In genomic region chr12:80760396-80760801, GRCm38 (mm10) we compare ENCODE assay signal across 7 mouse cellular contexts. TPM values are rescaled to one million over a fixed set of nuclear protein-coding genes. Genes with fewer than 3 reads are reported as not detected.
DNase-seq lines count a peak whose midpoint lies in the region; ATAC-seq and TF ChIP-seq lines count a peak whose summit lies in the region.

Gene Ccdc177 (minus strand): TSS chr12:80760687.

- WGBS in embryonic facial prominence, embryonic 10.5 days, result under 1% methylated on average over 24 of the region's 24 CpGs
- WGBS in intestine, postnatal 0 days, result under 1% methylated on average over 24 of the region's 24 CpGs

- no peak for ATAC-seq in intestine, postnatal 0 days

- H3K9ac ChIP-seq in intestine, postnatal 0 days (ENCODE audit: low read depth, low read length), result no peak within 1 kb of the TSS

- H3K27me3 ChIP-seq in embryonic facial prominence, embryonic 10.5 days (replicated peaks; ENCODE audit: low read depth, poor library complexity, severe bottlenecking), result peaks cover 59% of the 10 kb centered on the region
- peaks cover 54% of the 10 kb centered on the region for H3K27me3 ChIP-seq in intestine, postnatal 0 days (replicated peaks; ENCODE audit: control insufficient read depth, insufficient read depth, low read length)

- DNase-seq in adrenal gland, postnatal 36 days, result peak; percentile 78 to 82
- DNase-seq in embryonic facial prominence, embryonic 10.5 days (ENCODE audit: low spot score), result peak; percentile 86
- DNase-seq in heart, adult 11 months, result peak; percentile 90
- peak; percentile 86 to 95 for DNase-seq in left cerebral cortex, postnatal 25 days (ENCODE audit: low spot score in 2 of 2)
- DNase-seq in mesoderm, embryonic 11.5 days (ENCODE audit: low read depth, low spot score), result peak; percentile 90
- DNase-seq in spleen, adult 12 weeks (ENCODE audit: low spot score), result peak; percentile 54

- H3K4me1 ChIP-seq in embryonic facial prominence, embryonic 10.5 days, result peaks cover 32% of the 10 kb centered on the region
- peaks cover 6% of the 10 kb centered on the region for H3K4me1 ChIP-seq in intestine, postnatal 0 days (replicated peaks; ENCODE audit: control insufficient read depth, insufficient read depth, low read length)

- peak within 1 kb of the TSS; percentile 96 for H3K4me2 ChIP-seq in intestine, postnatal 0 days (replicated peaks; ENCODE audit: low read depth)

- peak within 1 kb of the TSS; percentile 66 for H3K4me3 ChIP-seq in embryonic facial prominence, embryonic 10.5 days
- H3K4me3 ChIP-seq in intestine, postnatal 0 days (ENCODE audit: low read depth, low read length), result peak within 1 kb of the TSS; percentile 56

- intact Hi-C loops in left cerebral cortex, postnatal 25 days (cut with DNase I), result loop anchor here (1.0 kb wide), 1 partner anchor 30 kb away; no protein-coding TSS in a partner anchor

- peaks cover 23% of the 10 kb centered on the region for H3K9me3 ChIP-seq in embryonic facial prominence, embryonic 10.5 days
- H3K9me3 ChIP-seq in intestine, postnatal 0 days (ENCODE audit: control insufficient read depth), result no peaks in the 10 kb centered on the region

- TF ChIP-seq CTCF in intestine, postnatal 0 days (IDR thresholded peaks at IDR 0.05; ENCODE audit: low read depth), result peak; percentile 93

- peak within 1 kb of the TSS; percentile 84 for H3K27ac ChIP-seq in embryonic facial prominence, embryonic 10.5 days (replicated peaks)
- no peak within 1 kb of the TSS for H3K27ac ChIP-seq in intestine, postnatal 0 days (ENCODE audit: low read depth, low read length)

- peaks cover 37% of the 10 kb centered on the region for H3K36me3 ChIP-seq in embryonic facial prominence, embryonic 10.5 days (replicated peaks)
- no peaks in the 10 kb centered on the region for H3K36me3 ChIP-seq in intestine, postnatal 0 days (ENCODE audit: control insufficient read depth, insufficient read depth)

RNA-seq across cellular contexts. Expression of gene Ccdc177, which starts in this region (rescaled TPM):
- not detected for total RNA-seq in adrenal gland, postnatal 36 days (2021)
- 0.52 and 0.59 TPM in 2 replicates for polyA plus RNA-seq in embryonic facial prominence, embryonic 10.5 days (2016; fragmentation: Nextera tagmentation; extraction: Ambion mirVana)
- 0.03 and 0.10 TPM in 2 replicates for polyA plus RNA-seq in intestine, postnatal 0 days (2015; fragmentation: Nextera tagmentation; extraction: Ambion mirVana)
- total RNA-seq in left cerebral cortex, postnatal 25 days (2021), result 10 to 100 TPM; 12.9 to 15.5 TPM

Comparison
In these comparisons a context has a peak if more than half of its experiments do, and no peak if none do; other contexts are left out.
1. RNA of gene Ccdc177 (total RNA-seq): 12.9 to 15.5 TPM in left cerebral cortex, postnatal 25 days; not detected in adrenal gland, postnatal 36 days; every median in the first group is over 10 times any median in the second.
2. Peak in DNase-seq in adrenal gland, postnatal 36 days; RNA of the gene not detected or under 1 TPM.
3. Peak in DNase-seq, H3K4me3 ChIP-seq and H3K27ac ChIP-seq in embryonic facial prominence, embryonic 10.5 days; RNA of the gene not detected or under 1 TPM.
4. Peak in every context shown above with its lines, with median percentiles within 50 percentile points of each other: DNase-seq.